Comparison of ENCODE assay signal across 7 mouse cellular contexts in genomic region chr8:127438625-127439391, GRCm38 (mm10).
A peak's percentile ranks its signal among the peaks of the same experiment; 100 is the strongest.
DNase-seq lines count a peak whose midpoint lies in the region; ATAC-seq and TF ChIP-seq lines count a peak whose summit lies in the region.

No protein-coding gene starts in this region.

- no peak for TF ChIP-seq POLR2A in kidney, adult 2 months (IDR thresholded peaks at IDR 0.05; ENCODE audit: low read depth, low read length)
- TF ChIP-seq POLR2A in limb, embryonic 14.5 days (IDR thresholded peaks at IDR 0.05; ENCODE audit: borderline replicate concordance, extremely low read depth, insufficient read depth, insufficient read length), result no peak

- H3K4me2 ChIP-seq in limb, embryonic 14.5 days (replicated peaks; ENCODE audit: low read depth, low read length, severe bottlenecking), result no peak overlapping the region
- no peak overlapping the region for H3K4me2 ChIP-seq in midbrain, embryonic 15.5 days
- H3K4me2 ChIP-seq in stomach, postnatal 0 days (replicated peaks; ENCODE audit: low read depth), result peak overlapping the region; percentile 41; the same call in 1 of the 2 replicates

- H3K36me3 ChIP-seq in kidney, adult 2 months (ENCODE audit: control insufficient read depth, insufficient read depth, low read length), result no peaks in the 10 kb centered on the region
- 0 out of 2 replicates have a peak, but pooled peaks cover under 1% of the 10 kb centered on the region for H3K36me3 ChIP-seq in limb, embryonic 14.5 days (ENCODE audit: control insufficient read depth, insufficient read depth, low read length)
- H3K36me3 ChIP-seq in midbrain, embryonic 15.5 days (replicated peaks), result no peaks in the 10 kb centered on the region
- H3K36me3 ChIP-seq in stomach, postnatal 0 days (ENCODE audit: control insufficient read depth, insufficient read depth, low read length), result no peaks in the 10 kb centered on the region

- no peaks in the 10 kb centered on the region for H3K27me3 ChIP-seq in kidney, adult 2 months (replicated peaks; ENCODE audit: control insufficient read depth, insufficient read depth, low read length)
- H3K27me3 ChIP-seq in limb, embryonic 14.5 days (ENCODE audit: control insufficient read depth, insufficient read depth, low read length), result no peaks in the 10 kb centered on the region
- no peaks in the 10 kb centered on the region for H3K27me3 ChIP-seq in midbrain, embryonic 15.5 days (replicated peaks)
- H3K27me3 ChIP-seq in stomach, postnatal 0 days (ENCODE audit: control insufficient read depth, insufficient read depth, low read length), result no peaks in the 10 kb centered on the region

- peak overlapping the region; percentile 71 for H3K4me3 ChIP-seq in kidney, adult 2 months (ENCODE audit: insufficient read depth, low read depth, low read length)
- H3K4me3 ChIP-seq in limb, embryonic 14.5 days (replicated peaks; ENCODE audit: low read length), result no peak overlapping the region
- H3K4me3 ChIP-seq in midbrain, embryonic 15.5 days, result no peak overlapping the region
- H3K4me3 ChIP-seq in stomach, postnatal 0 days (ENCODE audit: low read depth, low read length), result no peak overlapping the region

- ATAC-seq in limb, embryonic 14.5 days (ENCODE audit: low FRiP score, low read depth), result no peak; the same call in none of the 2 replicates
- ATAC-seq in midbrain, embryonic 15.5 days (replicated peaks), result peak; percentile 41
- ATAC-seq in stomach, postnatal 0 days (ENCODE audit: low FRiP score, low TSS enrichment), result peak; percentile 46

- no peak for TF ChIP-seq EP300 in stomach, postnatal 0 days (optimal IDR thresholded peaks at IDR 0.05)

- 39% methylated on average over 8 of the region's 8 CpGs for whole genome bisulfite sequencing in kidney, adult 2 months
- WGBS in limb, embryonic 14.5 days, result 55% methylated on average over 8 of the region's 8 CpGs
- 72% methylated on average over 8 of the region's 8 CpGs for WGBS in midbrain, embryonic 15.5 days
- WGBS in stomach, postnatal 0 days, result 57% methylated on average over 8 of the region's 8 CpGs

- H3K9ac ChIP-seq in limb, embryonic 14.5 days (ENCODE audit: low read depth, low read length, severe bottlenecking), result no peak overlapping the region
- H3K9ac ChIP-seq in midbrain, embryonic 15.5 days, result no peak overlapping the region
- H3K9ac ChIP-seq in stomach, postnatal 0 days (ENCODE audit: low read length), result peak overlapping the region; percentile 27; the same call in 1 of the 2 replicates

- H3K9me3 ChIP-seq in limb, embryonic 14.5 days (ENCODE audit: control insufficient read depth, low read length), result no peaks in the 10 kb centered on the region
- H3K9me3 ChIP-seq in midbrain, embryonic 15.5 days, result no peaks in the 10 kb centered on the region
- no peaks in the 10 kb centered on the region for H3K9me3 ChIP-seq in stomach, postnatal 0 days (ENCODE audit: control insufficient read depth, low read length)

- DNase-seq in R1 (ENCODE audit: low read depth, low spot score), result peak; percentile 52
- DNase-seq in embryo, embryonic 9.5 days (ENCODE audit: extremely low spot score), result peak; percentile 27
- DNase-seq in heart, adult 9 months (ENCODE audit: low spot score in 2 of 2), result peak; percentile 55 to 62
- peak; percentile 82 for DNase-seq in kidney, adult 2 months
- DNase-seq in limb, embryonic 14.5 days (ENCODE audit: low spot score), result peak; percentile 49
- peak; percentile 80 for DNase-seq in stomach, postnatal 0 days (ENCODE audit: low spot score)

- H3K27ac ChIP-seq in kidney, adult 2 months (ENCODE audit: insufficient read depth, low read depth, low read length), result peak overlapping the region; percentile 93
- peak overlapping the region; percentile 65 for H3K27ac ChIP-seq in limb, embryonic 14.5 days (replicated peaks; ENCODE audit: low read depth, low read length)
- no peak overlapping the region for H3K27ac ChIP-seq in midbrain, embryonic 15.5 days
- H3K27ac ChIP-seq in stomach, postnatal 0 days (replicated peaks), result peak overlapping the region; percentile 82

- peak; percentile 79 for TF ChIP-seq CTCF in kidney, adult 2 months (conservative IDR thresholded peaks at IDR 0.05; ENCODE audit: insufficient read depth, insufficient read length, low read depth, low read length)
- TF ChIP-seq CTCF in stomach, postnatal 0 days (IDR thresholded peaks at IDR 0.05; ENCODE audit: low read depth), result peak; percentile 76

- peaks cover 13% of the 10 kb centered on the region; the same call in 1 of the 2 replicates for H3K4me1 ChIP-seq in kidney, adult 2 months (ENCODE audit: control insufficient read depth, insufficient read depth, low read length)
- peaks cover 22% of the 10 kb centered on the region for H3K4me1 ChIP-seq in limb, embryonic 14.5 days (ENCODE audit: control insufficient read depth, insufficient read depth, low read length)
- peaks cover 20% of the 10 kb centered on the region for H3K4me1 ChIP-seq in midbrain, embryonic 15.5 days
- peaks cover 5% of the 10 kb centered on the region for H3K4me1 ChIP-seq in stomach, postnatal 0 days (replicated peaks; ENCODE audit: control insufficient read depth, insufficient read depth)

Comparison
In these comparisons a context has a peak if more than half of its experiments do, and no peak if none do; other contexts are left out.
1. DNase-seq: peak in every context shown above with its lines; median percentile 82 in kidney, adult 2 months; 80 in stomach, postnatal 0 days; 58 in heart, adult 9 months; 52 in R1; 49 in limb, embryonic 14.5 days; 27 in embryo, embryonic 9.5 days.